Mouse (Mus musculus) E14TG2a.4 (cell line): ENCODE results near the gene Ly9.

Experiments
- CTCF ChIP-seq: conservative IDR thresholded peaks from 2 replicates; pipeline ENCODE4 v1.5.1; 2014; ENCODE audit warnings: low read length
- POU5F1 ChIP-seq: IDR thresholded peaks from 2 replicates; pipeline ENCODE4 v1.6.1; 2014; ENCODE audit warnings: low read length, borderline replicate concordance

DNA sequence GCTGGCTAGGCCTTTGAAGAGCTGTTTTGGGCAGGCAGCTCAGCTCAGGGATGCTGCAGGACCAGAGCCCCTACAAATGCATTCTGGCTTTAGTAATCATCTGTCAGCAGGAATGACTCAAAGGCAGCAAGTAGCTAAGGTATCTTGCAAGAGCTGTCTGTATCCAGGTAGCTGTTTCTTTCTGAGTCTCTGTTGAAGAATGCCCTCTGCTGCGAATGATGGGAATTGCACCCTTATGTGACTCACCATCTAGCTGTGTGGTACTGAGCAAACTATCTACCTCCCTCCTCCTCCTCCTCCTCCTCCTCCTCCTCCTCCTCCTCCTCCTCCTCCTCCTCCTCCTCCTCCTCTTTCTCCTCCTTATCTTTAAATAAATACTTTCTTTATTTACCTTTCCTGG is 3.6 kb upstream of the Ly9 start:
- TF ChIP-seq CTCF, result peak; percentile 20; the same call in 1 of the 2 replicates
- no peak for TF ChIP-seq POU5F1
